Mouse (Mus musculus): Measurements from ENCODE around the gene Spsb1. TPM values are rescaled to one million over a fixed set of nuclear protein-coding genes. Genes with fewer than 3 reads are reported as not detected.

Spsb1 gene
- 0.25 and 0.30 TPM in 2 replicates for polyA plus RNA-seq (2012; rRNA removed)

GRCm38 (mm10) chr4:149954893-149955439 lies at the start of gene Spsb1:
Gene Spsb1, minus strand, starts transcription at chr4:149955043.

Other genes starting within 250 kb of the Spsb1 start
- gene Tmem201, start 217.0 kb downstream of the Spsb1 start, polyA plus RNA-seq (2012; rRNA removed) = 7.2 and 7.4 TPM in 2 replicates
- 4.5 and 5.4 TPM in 2 replicates for gene Slc25a33, start 180.8 kb downstream of the Spsb1 start, polyA plus RNA-seq (2012; rRNA removed)
- gene H6pd, start 54.0 kb upstream of the Spsb1 start, polyA plus RNA-seq (2012; rRNA removed) = 7.2 and 8.6 TPM in 2 replicates
- 0.26 and 0.33 TPM in 2 replicates for gene Gpr157, start 132.3 kb upstream of the Spsb1 start, polyA plus RNA-seq (2012; rRNA removed)
- 0.10 and 0.25 TPM in 2 replicates for gene Slc2a5, start 164.2 kb upstream of the Spsb1 start, polyA plus RNA-seq (2012; rRNA removed)
- gene Slc2a7, start 193.9 kb upstream of the Spsb1 start, polyA plus RNA-seq (2012; rRNA removed) = 0.06 TPM in 2 replicates
- 0.02 TPM in 1 of 2 replicates, not detected in the other for gene Car6, start 246.3 kb upstream of the Spsb1 start, polyA plus RNA-seq (2012; rRNA removed)